Mouse (Mus musculus) kidney, embryonic 14.5 days (tissue): ENCODE measurements at regions not wholly inside any gene's neighbourhood (a gene's known extent, or its start where the extent isn't known, plus 50 kb on each side); places are given as distances from the start of the nearest gene placed in this dataset.
"Not testable (repeated sequence)": the region's sequence is repeated elsewhere in the genome, so short reads cannot be mapped to it uniquely, and the experiment has no call there.

ENCODE experiments used
- ATAC-seq: fragments of 200-750 bp; cut with Nextera tagmentation; 2 replicates; pipeline ENCODE4 v1.8.0; 2017; ENCODE audit warnings: moderate number of reproducible peaks, mild to moderate bottlenecking, moderate TSS enrichment, moderate library complexity; ENCODE audit not compliant: low FRiP score, low TSS enrichment
- H3K27ac ChIP-seq: fragments of 300-500 bp; sonication (generic); 2 replicates; pipeline ENCODE4 v1.5.1; 2014; ENCODE audit warnings: low read depth, mild to moderate bottlenecking, low read length, moderate library complexity, mixed read lengths
- H3K27me3 ChIP-seq: fragments of 300-500 bp; sonication (generic); 2 replicates; pipeline ENCODE4 v1.6.1; 2014; ENCODE audit warnings: mild to moderate bottlenecking, low read length; ENCODE audit not compliant: control insufficient read depth, insufficient read depth
- H3K36me3 ChIP-seq: fragments of 300-500 bp; sonication (generic); 2 replicates; pipeline ENCODE4 v1.6.1; 2014; ENCODE audit warnings: low read length, mixed read lengths; ENCODE audit not compliant: control insufficient read depth, insufficient read depth
- H3K4me1 ChIP-seq: fragments of 300-500 bp; sonication (generic); 2 replicates; pipeline ENCODE4 v1.6.1; 2014; ENCODE audit warnings: low read length, mixed read lengths; ENCODE audit not compliant: control insufficient read depth, insufficient read depth
- H3K4me2 ChIP-seq: fragments of 300-500 bp; sonication (generic); replicated peaks from 2 replicates; pipeline ENCODE4 v1.6.1; 2014; ENCODE audit warnings: low read depth, mild to moderate bottlenecking, low read length
- H3K4me3 ChIP-seq: fragments of 300-500 bp; sonication (generic); 2 replicates; pipeline ENCODE4 v1.5.1; 2014; ENCODE audit warnings: mild to moderate bottlenecking, low read length
- H3K9ac ChIP-seq: fragments of 300-500 bp; sonication (generic); 2 replicates; pipeline ENCODE4 v1.6.1; 2014; ENCODE audit warnings: low read depth, mild to moderate bottlenecking, low read length, moderate library complexity
- H3K9me3 ChIP-seq: fragments of 300-500 bp; sonication (generic); 2 replicates; pipeline ENCODE4 v1.6.1; 2016; ENCODE audit warnings: low read length; ENCODE audit not compliant: control insufficient read depth
- WGBS: fragments of 180-500 bp; shearing (Covaris S2); extraction: QIAGEN DNeasy Blood & Tissue Kit; methylation state at CpG from one replicate; pipeline ENCODE4 v1.1.7; 2014; 5-methylcytosine and 5-hydroxymethylcytosine counted together

GRCm38 (mm10) chr3:8270935-8271298 lies 1339.0 kb downstream of the Zfp704 start:
- Histone ChIP-seq H3K27me3 (no peaks in the 10 kb centered on the region), H3K4me2 (no peak overlapping the region), H3K9ac (no peak overlapping the region), H3K4me3 (no peak overlapping the region), H3K4me1 (no peaks in the 10 kb centered on the region), H3K9me3 (no peaks in the 10 kb centered on the region), H3K36me3 (no peaks in the 10 kb centered on the region), H3K27ac (no peak overlapping the region)
- peak; percentile 52; the same call in 1 of the 2 replicates for ATAC-seq
- WGBS: 54% methylated on average over 3 of the region's 3 CpGs

- Histone ChIP-seq H3K27ac (no peak overlapping the region), H3K9me3 (no peaks in the 10 kb centered on the region), H3K4me3 (no peak overlapping the region), H3K4me1 (no peaks in the 10 kb centered on the region), H3K27me3 (no peaks in the 10 kb centered on the region), H3K36me3 (no peaks in the 10 kb centered on the region), H3K4me2 (no peak overlapping the region), H3K9ac (no peak overlapping the region)
- WGBS: 49% methylated on average over 1 of the region's 1 CpGs
- ATAC-seq: peak; percentile 66; the same call in 1 of the 2 replicates
Measured at GRCm38 (mm10) chr3:8270009-8270934, 1339.6 kb downstream of the Zfp704 start.

DNA sequence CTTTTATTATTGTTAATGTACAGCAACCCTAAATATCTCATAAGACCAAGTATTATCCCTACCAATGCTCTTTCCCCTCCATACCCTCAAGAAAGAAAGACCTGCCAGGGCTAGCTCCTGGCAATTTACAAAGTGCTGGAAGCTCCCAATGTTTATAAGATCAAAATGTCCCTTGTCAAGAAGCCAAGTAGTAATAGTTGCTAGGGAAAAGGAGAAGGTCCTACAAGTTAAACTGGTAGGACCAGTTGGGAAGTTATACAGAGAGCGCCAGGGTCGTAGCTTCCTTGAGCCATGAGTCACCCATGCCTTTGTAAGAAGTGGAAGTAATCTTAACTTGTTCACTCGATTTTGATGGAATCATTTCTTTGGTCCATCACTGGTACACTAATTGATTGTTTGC lies 1344.1 kb downstream of the Zfp704 start:
- no peak for ATAC-seq
- H3K4me3 ChIP-seq: no peak overlapping the region
- no peak overlapping the region for H3K9ac ChIP-seq
- no peaks in the 10 kb centered on the region for H3K36me3 ChIP-seq
- no peaks in the 10 kb centered on the region for H3K4me1 ChIP-seq
- H3K27ac ChIP-seq: no peak overlapping the region
- no peaks in the 10 kb centered on the region for H3K9me3 ChIP-seq
- H3K27me3 ChIP-seq: no peaks in the 10 kb centered on the region
- no peak overlapping the region for H3K4me2 ChIP-seq
- WGBS: 77% methylated on average over 3 of the region's 3 CpGs

DNA sequence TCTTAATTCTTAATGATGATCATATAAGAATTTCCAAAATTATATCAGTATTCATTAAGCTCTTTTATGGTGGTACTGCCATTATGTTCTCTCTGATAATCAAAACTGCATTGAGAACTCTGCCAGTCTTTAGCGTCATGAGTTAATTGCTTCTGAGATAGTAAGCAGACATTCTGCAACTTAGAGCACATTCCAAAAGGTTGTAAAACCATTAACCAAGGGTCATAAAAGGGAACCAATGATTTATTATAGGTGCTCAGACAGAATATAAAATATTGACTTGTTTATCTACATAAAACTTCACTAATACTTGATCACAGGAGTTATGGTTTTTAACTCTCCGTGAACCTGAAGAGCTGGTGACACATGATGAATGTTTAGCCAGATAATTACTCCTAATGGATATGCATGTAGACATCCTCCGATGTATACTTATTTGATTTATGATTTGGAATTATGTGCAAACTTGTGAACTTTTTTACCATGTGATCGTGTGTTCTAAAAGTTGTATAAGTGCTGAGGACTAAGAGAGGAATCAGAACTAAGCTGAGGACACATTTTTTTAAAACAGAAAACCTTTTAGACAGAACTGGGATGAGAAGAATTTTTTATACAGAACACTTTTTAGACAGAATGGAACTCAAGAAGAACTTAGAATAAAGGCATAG lies 1345.4 kb downstream of the Zfp704 start:
- H3K36me3 ChIP-seq: no peaks in the 10 kb centered on the region
- WGBS: 27% methylated on average over 4 of the region's 4 CpGs
- no peaks in the 10 kb centered on the region for H3K4me1 ChIP-seq
- H3K9ac ChIP-seq: no peak overlapping the region
- ATAC-seq: peak; percentile 62; the same call in 1 of the 2 replicates
- no peaks in the 10 kb centered on the region for H3K27me3 ChIP-seq
- no peak overlapping the region for H3K4me3 ChIP-seq
- H3K27ac ChIP-seq: no peak overlapping the region
- no peaks in the 10 kb centered on the region for H3K9me3 ChIP-seq
- no peak overlapping the region for H3K4me2 ChIP-seq

- H3K27ac ChIP-seq: no peak overlapping the region
- H3K9me3 ChIP-seq: no peaks in the 10 kb centered on the region
- H3K36me3 ChIP-seq: no peaks in the 10 kb centered on the region
- H3K27me3 ChIP-seq: no peaks in the 10 kb centered on the region
- no peak overlapping the region for H3K9ac ChIP-seq
- no peak for ATAC-seq
- H3K4me2 ChIP-seq: no peak overlapping the region
- no peaks in the 10 kb centered on the region for H3K4me1 ChIP-seq
- no peak overlapping the region for H3K4me3 ChIP-seq
Measured at GRCm38 (mm10) chr3:8257293-8257692, 1352.6 kb downstream of the Zfp704 start.

- no peak overlapping the region for H3K4me2 ChIP-seq
- H3K9me3 ChIP-seq: no peaks in the 10 kb centered on the region
- no peak for ATAC-seq
- no peak overlapping the region for H3K4me3 ChIP-seq
- WGBS: 90% methylated on average over 2 of the region's 2 CpGs
- H3K36me3 ChIP-seq: no peaks in the 10 kb centered on the region
- H3K27me3 ChIP-seq: no peaks in the 10 kb centered on the region
- H3K9ac ChIP-seq: no peak overlapping the region
- no peaks in the 10 kb centered on the region for H3K4me1 ChIP-seq
- no peak overlapping the region for H3K27ac ChIP-seq
Measured at GRCm38 (mm10) chr3:8252311-8252710, 1357.6 kb downstream of the Zfp704 start.

DNA sequence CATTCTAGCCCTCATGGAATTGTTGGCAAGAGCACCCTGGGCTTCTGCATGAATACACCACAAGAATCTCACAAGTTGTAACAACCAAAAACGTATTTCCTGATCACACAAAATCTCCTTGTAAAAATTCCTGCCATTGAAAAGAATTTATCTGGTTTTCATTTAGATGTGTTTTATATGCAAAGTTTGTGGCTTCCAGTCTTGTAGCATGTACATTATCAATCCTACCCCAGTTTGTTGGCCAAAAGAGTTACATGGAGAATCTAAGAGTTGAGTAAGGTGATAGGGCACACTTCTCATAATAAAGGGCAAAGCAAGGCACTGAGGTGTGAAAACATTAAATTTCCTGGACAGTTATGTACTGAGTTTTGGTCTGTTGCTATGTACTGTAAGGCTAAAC lies 1361.0 kb downstream of the Zfp704 start:
- Histone ChIP-seq H3K4me3 (no peak overlapping the region), H3K9ac (no peak overlapping the region)
- 83% methylated on average over 1 of the region's 1 CpGs for WGBS

DNA sequence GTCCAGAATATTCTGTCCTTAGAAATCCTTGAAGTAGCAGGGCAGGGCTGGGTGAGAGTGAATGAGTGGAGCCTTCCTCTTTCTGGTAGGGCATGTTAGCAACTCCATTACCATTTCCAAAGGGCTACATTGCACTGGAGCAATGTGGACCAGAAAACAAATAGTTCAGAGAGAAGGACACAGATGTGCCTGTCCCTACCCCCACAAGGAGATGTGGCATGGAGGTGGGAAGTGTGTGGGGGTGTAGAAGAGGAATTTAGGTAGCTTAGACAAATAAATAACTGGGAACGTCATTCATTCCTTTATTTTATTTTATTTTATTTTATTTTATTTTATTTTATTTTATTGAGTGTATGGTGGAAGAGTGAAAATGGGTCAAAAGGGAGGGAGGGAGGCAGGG lies 1364.1 kb downstream of the Zfp704 start:
- 22% methylated on average over 1 of the region's 1 CpGs for WGBS
- not testable (repeated sequence) for H3K36me3 ChIP-seq, H3K27me3 ChIP-seq, H3K9me3 ChIP-seq, H3K9ac ChIP-seq, H3K4me1 ChIP-seq, H3K4me2 ChIP-seq, ATAC-seq, H3K27ac ChIP-seq, H3K4me3 ChIP-seq

More for the DNA sequence above, 1361.0 kb downstream of the Zfp704 start:
- H3K27me3 ChIP-seq: no peaks in the 10 kb centered on the region
- H3K4me2 ChIP-seq: no peak overlapping the region
- H3K36me3 ChIP-seq: no peaks in the 10 kb centered on the region
- no peaks in the 10 kb centered on the region for H3K9me3 ChIP-seq
- no peak for ATAC-seq
- H3K4me1 ChIP-seq: no peaks in the 10 kb centered on the region
- H3K27ac ChIP-seq: no peak overlapping the region

DNA sequence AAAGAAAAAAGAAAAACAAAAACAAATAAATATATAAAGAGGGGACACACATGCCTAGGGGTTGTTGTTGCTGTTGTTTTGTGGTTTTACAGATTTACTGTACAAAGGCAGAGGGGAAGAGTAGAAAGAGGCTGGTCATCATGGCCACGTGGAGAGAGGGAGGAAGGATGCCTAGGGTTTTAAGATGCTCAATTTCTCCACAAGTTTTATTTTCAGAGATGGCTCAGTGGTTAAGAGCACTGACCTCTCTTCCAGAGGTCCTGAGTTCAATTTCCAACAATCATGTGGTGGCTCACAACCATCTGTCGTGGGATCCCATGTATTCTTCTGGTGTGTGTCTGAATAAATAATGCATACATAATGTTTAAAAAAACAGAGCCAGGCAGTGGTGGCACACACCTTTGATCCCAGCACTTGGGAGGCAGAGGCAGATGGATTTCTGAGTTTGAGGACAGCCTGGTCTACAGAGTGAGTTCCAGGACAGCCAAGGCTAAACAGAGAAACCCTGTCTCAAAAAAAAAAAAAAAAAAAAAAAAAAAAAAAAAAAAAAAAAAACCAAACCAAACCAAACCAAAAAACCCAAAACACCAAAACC lies 1364.6 kb downstream of the Zfp704 start:
- not testable (repeated sequence) for H3K9me3 ChIP-seq, H3K4me1 ChIP-seq, H3K36me3 ChIP-seq, H3K4me3 ChIP-seq, H3K9ac ChIP-seq, H3K27me3 ChIP-seq, H3K4me2 ChIP-seq, H3K27ac ChIP-seq
- WGBS: 61% methylated on average over 2 of the region's 2 CpGs
- peak; percentile 96 for ATAC-seq
